ENCODE assay signal across 14 mouse cellular contexts in the genomic region with DNA sequence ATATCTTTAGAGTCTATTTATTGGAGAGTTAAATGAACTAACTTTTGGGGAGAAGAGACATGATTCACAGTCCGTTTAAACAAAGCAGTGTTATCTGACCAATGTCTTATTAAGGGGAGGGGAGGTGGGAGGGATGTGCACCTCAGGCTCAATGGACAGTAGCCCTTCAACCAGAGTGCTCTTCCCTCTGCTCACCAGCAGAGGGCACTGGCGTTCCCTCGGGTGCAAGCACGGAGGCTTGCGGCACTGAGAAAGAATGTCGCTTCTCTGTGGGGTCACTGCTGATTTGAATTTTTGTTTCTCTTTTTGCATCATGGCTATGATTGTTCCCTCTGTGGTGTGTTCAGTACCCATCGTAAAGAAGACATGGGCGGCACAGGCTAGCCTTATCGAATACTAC.
A peak's percentile ranks its signal among the peaks of the same experiment; 100 is the strongest.
DNase-seq lines count a peak whose midpoint lies in the region; ATAC-seq and TF ChIP-seq lines count a peak whose summit lies in the region.
"Had no signal": no experiment of that assay in that cellular context is flagged by ENCODE, and none has a peak within 500 bp of the region (broad histone marks: within the 10 kb centered on the region; RNA-seq: fewer than 3 reads in every experiment).

No protein-coding gene starts in this region.

- H3K9ac ChIP-seq in kidney, postnatal 0 days (ENCODE audit: low read depth, low read length), result no peak overlapping the region
- H3K9ac ChIP-seq: embryonic facial prominence, embryonic 15.5 days had no signal

- H3K27ac ChIP-seq in kidney, postnatal 0 days, result no peak overlapping the region
- H3K27ac ChIP-seq in thymus, adult 2 months (ENCODE audit: control insufficient read depth, insufficient read depth, low read length), result no peak overlapping the region
- H3K27ac ChIP-seq: embryonic facial prominence, embryonic 15.5 days had no signal

- no peaks in the 10 kb centered on the region for H3K9me3 ChIP-seq in kidney, postnatal 0 days (replicated peaks; ENCODE audit: low read length)
- H3K9me3 ChIP-seq: embryonic facial prominence, embryonic 15.5 days had no signal

- ATAC-seq in kidney, postnatal 0 days (replicated peaks; ENCODE audit: low FRiP score, low read depth), result no peak
- ATAC-seq: activated CD4-positive, CD25-positive, alpha-beta regulatory T cell, adult 4 months had no signal

- no peak for DNase-seq in kidney, postnatal 0 days (ENCODE audit: low spot score)
- DNase-seq in kidney, adult 9 months, result no peak
- DNase-seq in thymus, adult 2 months, result peak; percentile 13
- no peak for DNase-seq in thymus, adult 18-20 months
- peak; percentile 2 for DNase-seq in c-Kit-positive CD71-positive TER-119-negative erythroid progenitor cells, embryonic 14.5 days (ENCODE audit: low read depth)
- DNase-seq in yolk sac, embryonic 10.5 days (ENCODE audit: low spot score), result no peak
- DNase-seq in gastrocnemius, adult 8-10 months (ENCODE audit: low spot score in 2 of 2), result no peak
- DNase-seq in frontal cortex, adult 2 months (ENCODE audit: extremely low spot score in 1 of 2, low spot score in 1 of 2), result no peak
- DNase-seq: cerebellum, adult 18-20 months; gastrocnemius, postnatal 10 days; lung, postnatal 10 days; right cerebral cortex, postnatal 25 days had no signal

- no peak for TF ChIP-seq POLR2A in thymus, adult 2 months (IDR thresholded peaks at IDR 0.05; ENCODE audit: control insufficient read depth, extremely low read depth, insufficient read depth, low read length, poor library complexity)

- peak; percentile 50 for TF ChIP-seq CTCF in kidney, postnatal 0 days (IDR thresholded peaks at IDR 0.05; ENCODE audit: low read depth)
- peak; percentile 73; the same call in 1 of the 2 replicates for TF ChIP-seq CTCF in thymus, adult 2 months (IDR thresholded peaks at IDR 0.05; ENCODE audit: borderline replicate concordance, control insufficient read depth, extremely low read depth, insufficient read depth, low read length, poor library complexity)

- no peaks in the 10 kb centered on the region for H3K27me3 ChIP-seq in kidney, postnatal 0 days (ENCODE audit: insufficient read depth, low read length)
- no peaks in the 10 kb centered on the region for H3K27me3 ChIP-seq in thymus, adult 2 months (ENCODE audit: control insufficient read depth, insufficient read depth, low read length)
- H3K27me3 ChIP-seq: embryonic facial prominence, embryonic 15.5 days had no signal

- no peaks in the 10 kb centered on the region for H3K4me1 ChIP-seq in kidney, postnatal 0 days (replicated peaks; ENCODE audit: insufficient read depth, low read length)
- H3K4me1 ChIP-seq in thymus, adult 2 months (replicated peaks; ENCODE audit: control insufficient read depth, insufficient read depth, low read length), result no peaks in the 10 kb centered on the region

- H3K4me3 ChIP-seq in kidney, postnatal 0 days (replicated peaks; ENCODE audit: low read depth, low read length), result no peak overlapping the region
- H3K4me3 ChIP-seq in thymus, adult 2 months (ENCODE audit: control insufficient read depth, insufficient read depth, low read length), result no peak overlapping the region
- H3K4me3 ChIP-seq: embryonic facial prominence, embryonic 15.5 days had no signal

- no peaks in the 10 kb centered on the region for H3K36me3 ChIP-seq in kidney, postnatal 0 days (ENCODE audit: insufficient read depth, low read length)
- H3K36me3 ChIP-seq in thymus, adult 2 months (ENCODE audit: control insufficient read depth, insufficient read depth, low read length), result no peaks in the 10 kb centered on the region
- H3K36me3 ChIP-seq: embryonic facial prominence, embryonic 15.5 days had no signal

- H3K4me2 ChIP-seq in kidney, postnatal 0 days (ENCODE audit: low read length), result no peak overlapping the region
- H3K4me2 ChIP-seq: embryonic facial prominence, embryonic 15.5 days had no signal

- 92% methylated on average over 9 of the region's 9 CpGs for WGBS in kidney, postnatal 0 days
- 95% methylated on average over 9 of the region's 9 CpGs for WGBS in thymus, adult 2 months

Comparison
In these comparisons a context has a peak if more than half of its experiments do, and no peak if none do; other contexts are left out.
1. DNase-seq: peak in thymus, adult 2 months (single experiment) and c-Kit-positive CD71-positive TER-119-negative erythroid progenitor cells, embryonic 14.5 days (single experiment); none in kidney, postnatal 0 days (single experiment), kidney, adult 9 months (single experiment), thymus, adult 18-20 months (0 of 2), yolk sac, embryonic 10.5 days (single experiment), gastrocnemius, adult 8-10 months (0 of 2) and frontal cortex, adult 2 months (0 of 2).